Mouse (Mus musculus) ES-Bruce4 (cell line): Measurements from ENCODE around the gene Ptprk.

Source experiments
- CTCF ChIP-seq: IDR thresholded peaks from one replicate; pipeline ENCODE4 v1.8.1; 2011; ENCODE audit warnings: low read depth, low read length
- POLR2A ChIP-seq: IDR thresholded peaks from one replicate; pipeline ENCODE4 v1.8.1; 2011; ENCODE audit warnings: low read length; ENCODE audit not compliant: insufficient read depth

GRCm38 (mm10) chr10:28128011-28128410 lies 53.4 kb downstream of the Ptprk start:
- TF ChIP-seq POLR2A (no peak), CTCF (no peak)
